Mouse (Mus musculus): Measurements from ENCODE around the gene Spty2d1.

- no peak for TF ChIP-seq CTCF (conservative IDR thresholded peaks at IDR 0.05; ENCODE audit: low read length)
- no peak for TF ChIP-seq NANOG (IDR thresholded peaks at IDR 0.05; ENCODE audit: borderline replicate concordance, low read length)
Measured at GRCm38 (mm10) chr7:46983280-46983679, 24.9 kb downstream of the Spty2d1 start, which contains the start of gene Gm9999.
